Mouse (Mus musculus): Measurements from ENCODE around the gene Dmrt3. TPM values are rescaled to one million over a fixed set of nuclear protein-coding genes. Genes with fewer than 3 reads are reported as not detected.

Gene Dmrt3
- total RNA-seq, 2 experiments from 2014 or later: not detected

DNA sequence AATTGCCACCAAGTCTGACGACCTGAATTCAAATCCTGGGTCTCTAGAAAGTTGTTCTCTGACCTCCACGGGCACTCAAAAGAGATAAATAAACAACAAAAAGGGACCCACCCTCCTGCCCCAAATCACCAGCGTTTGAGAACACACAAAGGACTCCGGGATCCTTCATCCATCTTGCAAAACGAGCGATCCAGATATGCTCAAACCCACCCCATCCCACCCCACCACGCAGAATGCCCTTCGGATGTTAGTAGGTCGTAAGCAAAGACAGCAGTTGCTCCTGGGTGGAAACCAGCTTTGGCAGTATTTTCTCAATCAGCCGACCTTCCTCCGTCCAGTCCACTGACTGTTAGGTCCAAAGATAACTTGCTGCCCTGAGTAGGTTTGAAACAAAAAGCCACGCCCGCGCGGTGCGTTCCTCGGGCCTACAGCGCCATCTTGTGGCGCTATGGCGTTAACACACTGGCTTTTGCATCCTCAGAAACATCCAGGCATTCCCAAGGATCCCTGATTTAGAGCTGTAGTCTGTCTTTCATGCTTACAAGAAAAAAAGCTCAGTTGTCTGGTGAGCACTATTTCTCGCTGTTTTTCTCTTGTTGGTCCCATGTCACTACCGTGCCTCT lies 25.6 kb downstream of the Dmrt3 start:
- TF ChIP-seq CTCF (IDR thresholded peaks at IDR 0.05): peak; percentile 97
- intact Hi-C loops (cut with DNase I): loop anchor here (1.0 kb wide), 1 partner anchor 90 kb away; no protein-coding TSS in a partner anchor
- Histone ChIP-seq H3K4me3 (no peak overlapping the region), H3K27ac (no peak overlapping the region)
- peak; percentile 71 for DNase-seq

GRCm38 (mm10) chr19:25638766-25639361 lies 28.8 kb downstream of the Dmrt3 start:
- Histone ChIP-seq H3K27ac (no peak overlapping the region), H3K4me3 (no peak overlapping the region)
- no peak for DNase-seq
- TF ChIP-seq CTCF (IDR thresholded peaks at IDR 0.05): no peak
- intact Hi-C loops (cut with DNase I): no loop called here

DNA sequence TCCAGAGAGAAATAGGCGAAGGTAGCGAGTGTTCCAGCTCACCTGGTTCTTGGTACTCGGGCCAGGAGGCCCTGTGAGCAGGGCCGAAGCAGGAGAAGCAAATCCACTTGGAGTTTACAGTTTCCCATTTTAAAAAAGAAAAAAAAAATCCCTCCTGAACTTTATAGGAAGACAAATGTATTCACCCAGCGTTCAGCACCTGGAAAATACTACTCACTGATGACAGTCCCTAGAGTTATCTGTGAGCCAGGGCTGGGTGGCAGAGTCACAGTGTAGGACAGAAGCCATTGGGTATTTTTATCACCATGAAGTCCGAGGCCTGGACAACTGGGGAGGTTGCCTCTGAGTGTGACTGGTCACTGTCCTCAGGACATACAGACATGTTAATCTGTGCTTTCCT lies 31.7 kb downstream of the Dmrt3 start:
- no peak for DNase-seq
- H3K4me3 ChIP-seq: no peak overlapping the region
- no peak overlapping the region for H3K27ac ChIP-seq
- no peak for TF ChIP-seq CTCF (IDR thresholded peaks at IDR 0.05)
- intact Hi-C loops (cut with DNase I): no loop called here

DNA sequence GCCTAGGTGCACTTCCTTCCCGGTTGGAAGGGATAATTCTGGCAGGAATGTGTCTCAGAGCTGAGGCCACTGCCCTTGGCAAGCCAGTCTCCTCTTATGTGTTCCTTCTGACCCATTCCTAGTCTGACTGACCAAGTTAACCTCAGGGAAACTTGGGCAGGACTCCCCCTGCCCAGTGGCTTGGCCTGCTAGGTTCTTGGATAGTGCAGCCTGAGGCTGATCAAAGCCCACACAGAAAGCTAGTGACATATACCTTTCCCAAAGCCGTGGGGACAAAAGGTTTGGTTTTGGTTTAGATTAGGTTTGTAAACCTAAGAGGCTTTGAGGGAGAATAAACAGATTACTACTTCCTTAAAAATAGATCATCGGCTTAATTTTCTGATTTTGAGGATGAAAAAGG lies 37.0 kb downstream of the Dmrt3 start:
- Histone ChIP-seq H3K4me3 (no peak overlapping the region), H3K27ac (no peak overlapping the region)
- intact Hi-C loops (cut with DNase I): no loop called here
- no peak for TF ChIP-seq CTCF (IDR thresholded peaks at IDR 0.05)
- DNase-seq: no peak

DNA sequence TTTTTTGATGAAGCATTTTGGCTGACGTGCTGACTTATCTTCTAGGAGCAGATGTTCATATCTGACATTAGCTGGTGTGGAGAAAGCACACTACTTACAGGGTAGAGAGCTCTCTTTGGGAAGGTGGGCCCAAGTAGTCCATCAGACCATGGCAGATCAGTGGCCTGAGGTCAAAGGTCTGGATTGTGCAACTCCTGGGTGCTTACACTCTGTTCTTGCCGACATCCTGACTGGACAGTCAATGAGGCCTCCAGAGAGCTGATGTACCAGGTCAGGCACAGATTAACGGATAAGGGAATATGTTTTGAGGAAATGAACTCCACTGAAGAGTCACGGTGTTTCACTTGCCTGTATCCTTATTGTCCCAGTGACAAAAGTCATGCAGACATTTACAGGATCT lies 38.6 kb downstream of the Dmrt3 start:
- DNase-seq: no peak

DNA sequence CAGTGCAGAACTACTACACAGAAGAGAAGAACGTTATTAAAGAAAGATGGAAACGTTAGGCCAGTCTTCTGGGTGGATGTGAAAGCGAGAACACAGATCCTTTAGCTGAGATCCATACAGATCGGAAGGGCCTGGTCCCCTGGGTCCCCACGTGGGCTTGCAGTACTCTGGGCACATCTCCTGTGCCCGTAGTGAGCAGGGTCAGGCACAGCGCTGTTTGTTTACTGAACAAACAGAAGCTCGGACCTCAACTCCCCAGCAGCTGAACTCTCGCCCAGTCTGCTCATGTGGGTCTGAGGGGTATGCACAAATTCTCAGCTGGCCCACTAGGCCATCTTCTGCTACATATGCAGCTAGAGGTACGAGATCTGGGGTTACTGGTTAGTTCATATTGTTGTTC lies 40.4 kb downstream of the Dmrt3 start:
- H3K27ac ChIP-seq: no peak overlapping the region
- H3K4me3 ChIP-seq: no peak overlapping the region
- DNase-seq: no peak
- intact Hi-C loops (cut with DNase I): no loop called here
- no peak for TF ChIP-seq CTCF (IDR thresholded peaks at IDR 0.05)

More for the DNA sequence above, 38.6 kb downstream of the Dmrt3 start:
- Histone ChIP-seq H3K27ac (no peak overlapping the region), H3K4me3 (no peak overlapping the region)
- no peak for TF ChIP-seq CTCF (IDR thresholded peaks at IDR 0.05)
- intact Hi-C loops (cut with DNase I): no loop called here

DNA sequence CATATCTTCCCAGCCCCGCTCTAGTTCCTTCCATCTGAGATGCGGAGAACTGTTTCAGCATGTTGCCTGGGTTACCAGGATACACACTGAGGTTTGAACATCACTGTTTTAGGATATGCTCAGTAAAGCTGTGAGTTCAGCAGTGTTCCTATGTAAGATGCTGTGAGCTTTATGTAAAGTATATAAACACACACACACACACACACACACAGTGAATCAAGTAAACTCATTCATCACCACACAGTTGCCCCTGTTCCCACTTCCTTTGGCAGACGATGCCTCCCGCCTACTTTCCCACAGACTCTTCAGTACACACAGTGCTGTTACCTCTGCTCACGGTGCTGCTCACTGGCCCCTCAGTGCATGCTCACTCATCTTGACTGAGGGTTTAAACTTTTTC lies 42.5 kb downstream of the Dmrt3 start:
- Histone ChIP-seq H3K4me3 (no peak overlapping the region), H3K27ac (no peak overlapping the region)
- no peak for DNase-seq
- intact Hi-C loops (cut with DNase I): no loop called here
- no peak for TF ChIP-seq CTCF (IDR thresholded peaks at IDR 0.05)

DNA sequence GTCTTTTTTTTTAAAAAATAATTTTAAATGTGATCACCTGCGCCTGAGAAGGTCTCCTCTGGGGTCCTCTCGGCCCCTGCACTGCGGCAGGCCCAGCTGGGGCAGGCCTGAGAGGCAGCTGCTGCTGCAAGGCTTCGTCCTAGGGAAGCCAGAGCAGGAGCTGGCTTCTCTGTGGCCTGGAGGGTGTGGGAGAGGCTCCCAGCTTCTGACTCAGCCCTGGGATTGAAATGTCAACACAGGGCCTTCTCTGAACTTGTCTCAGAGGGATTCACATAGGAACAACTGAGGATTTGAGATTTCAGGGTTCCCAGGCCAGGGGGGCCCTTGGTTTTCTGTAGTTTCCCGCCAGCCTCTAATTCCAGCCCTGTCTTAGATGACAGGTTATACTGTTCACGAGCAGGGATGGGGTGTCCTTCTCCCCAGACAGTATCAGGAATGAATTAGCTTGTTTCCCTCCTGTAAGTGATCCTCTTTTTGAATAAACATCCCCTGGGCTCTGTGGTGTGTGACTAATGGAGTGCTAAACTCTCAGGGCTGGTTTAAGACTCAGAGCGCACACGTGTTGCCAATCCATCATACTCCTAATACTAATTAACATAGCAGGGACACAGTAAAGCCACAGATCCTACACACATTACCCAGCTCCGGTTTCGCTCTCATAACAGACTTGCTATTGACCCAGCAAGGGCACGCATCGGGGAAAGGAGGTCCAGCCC lies 44.1 kb downstream of the Dmrt3 start:
- intact Hi-C loops (cut with DNase I): no loop called here
- no peak overlapping the region for H3K4me3 ChIP-seq
- DNase-seq: peak; percentile 39
- H3K27ac ChIP-seq: no peak overlapping the region; the same call in 1 of the 2 replicates
- no peak for TF ChIP-seq CTCF (IDR thresholded peaks at IDR 0.05)

DNA sequence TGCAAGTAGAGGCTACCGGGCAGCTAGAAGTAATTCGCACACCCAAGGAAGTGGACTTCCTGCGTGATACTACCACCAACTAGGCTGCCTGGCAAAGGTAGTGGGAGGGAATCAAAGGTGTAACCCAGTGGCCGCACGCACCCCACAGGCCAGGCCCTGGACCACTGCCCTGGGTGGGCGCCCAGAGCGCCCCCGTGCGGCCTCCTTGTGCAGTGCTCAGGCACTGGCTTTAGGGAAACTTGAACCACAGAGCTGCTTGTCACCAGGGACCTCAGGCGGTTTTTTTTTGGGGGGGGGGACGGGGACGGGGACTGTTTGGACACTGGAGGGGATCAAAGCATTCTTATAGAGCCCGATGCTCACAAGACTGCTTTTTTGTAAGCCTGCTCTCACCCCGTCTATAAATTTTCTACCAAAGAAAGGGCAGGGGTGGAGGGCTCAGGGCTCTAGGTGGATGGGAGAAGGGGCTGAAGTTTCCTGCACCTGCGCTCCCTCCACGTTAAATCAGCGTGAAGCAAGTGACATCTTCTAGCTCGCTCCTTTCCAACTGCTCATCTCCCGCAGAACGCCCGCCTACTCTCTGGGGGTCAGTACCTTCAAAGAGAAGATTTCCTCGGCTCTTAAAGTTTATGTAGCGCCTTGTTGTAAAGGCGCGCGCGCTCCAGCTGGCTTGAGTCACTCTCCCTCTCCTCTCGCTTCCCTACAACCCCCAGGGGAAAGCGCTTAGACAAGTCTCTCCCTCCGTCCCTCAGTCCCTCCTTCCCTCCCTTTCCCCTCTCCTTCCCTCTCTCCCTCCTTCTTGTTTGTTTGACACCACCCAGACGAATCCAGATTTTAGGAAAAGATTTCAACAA lies 55.6 kb downstream of the Dmrt3 start:
- intact Hi-C loops (cut with DNase I): no loop called here
- Histone ChIP-seq H3K27ac (no peak overlapping the region), H3K4me3 (no peak overlapping the region)
- peak; percentile 36 for TF ChIP-seq CTCF (IDR thresholded peaks at IDR 0.05)
- DNase-seq: peak; percentile 31

- no peak for DNase-seq
- intact Hi-C loops (cut with DNase I): no loop called here
- H3K27ac ChIP-seq: no peak overlapping the region
- TF ChIP-seq CTCF (IDR thresholded peaks at IDR 0.05): no peak
- H3K4me3 ChIP-seq: no peak overlapping the region
These were observed 57.7 kb downstream of the Dmrt3 start for GRCm38 (mm10) chr19:25667836-25668235.

- Histone ChIP-seq H3K4me3 (peak overlapping the region; percentile 84), H3K27ac (peak overlapping the region; percentile 51; the same call in 1 of the 2 replicates)
- intact Hi-C loops (cut with DNase I): loop anchor here (10.0 kb wide), 1 partner anchor 355 kb away; no protein-coding TSS in a partner anchor
- DNase-seq: no peak
- TF ChIP-seq CTCF (IDR thresholded peaks at IDR 0.05): no peak
These were observed 59.6 kb downstream of the Dmrt3 start for GRCm38 (mm10) chr19:25669593-25670248.
